10 mouse cellular contexts compared by ENCODE assay signal in the genomic region with DNA sequence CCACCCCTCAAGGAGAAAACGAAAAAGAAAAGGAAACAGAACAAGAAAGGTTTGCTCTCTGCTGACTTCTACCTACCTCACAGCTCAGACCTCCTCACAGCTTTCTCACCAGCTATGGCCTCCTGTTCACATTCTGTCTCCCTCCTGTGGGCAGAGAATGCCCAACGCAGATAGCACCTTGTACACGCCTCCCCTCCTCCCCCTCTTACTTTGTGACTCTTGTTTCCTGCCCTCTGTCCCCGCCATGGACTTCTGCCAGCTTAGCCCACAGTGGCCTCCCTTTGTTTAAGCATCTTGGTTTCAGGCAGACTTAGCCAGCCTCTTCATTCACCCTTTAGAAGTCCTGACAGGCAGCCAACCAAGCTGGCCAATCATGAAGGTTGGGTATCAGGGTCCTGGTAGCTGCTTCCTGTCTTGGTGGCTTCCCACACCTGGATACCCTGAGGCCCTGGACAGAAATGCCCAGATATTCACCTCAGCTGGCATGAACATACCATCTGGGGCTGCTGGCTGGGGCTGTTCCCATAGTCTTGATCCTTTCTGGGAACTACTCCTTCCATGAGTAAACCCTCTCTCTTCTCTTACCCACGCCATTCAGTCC.
DNase-seq lines count a peak whose midpoint lies in the region; ATAC-seq and TF ChIP-seq lines count a peak whose summit lies in the region.
"Had no signal": no experiment of that assay in that cellular context is flagged by ENCODE, and none has a peak within 500 bp of the region (broad histone marks: within the 10 kb centered on the region; RNA-seq: fewer than 3 reads in every experiment).

No protein-coding gene starts in this region.

- no peak overlapping the region for H3K4me3 ChIP-seq in kidney, adult 2 months (ENCODE audit: insufficient read depth, low read depth, low read length)
- H3K4me3 ChIP-seq in CH12.LX (replicated peaks in 1 of 3; ENCODE audit: low read depth in 2 of 3, low read length in 2 of 3, poor library complexity in 1 of 3) = no peak overlapping the region
- H3K4me3 ChIP-seq in liver, embryonic 13.5 days (replicated peaks) = no peak overlapping the region
- H3K4me3 ChIP-seq: embryonic facial prominence, embryonic 15.5 days had no signal

- no peak overlapping the region for H3K4me2 ChIP-seq in CH12.LX (ENCODE audit: insufficient read depth, low read depth, poor library complexity, severe bottlenecking)
- H3K4me2 ChIP-seq in liver, embryonic 13.5 days = no peak overlapping the region
- H3K4me2 ChIP-seq: embryonic facial prominence, embryonic 15.5 days had no signal

- no peak for DNase-seq in kidney, adult 2 months
- no peak for DNase-seq in kidney, adult 9 months
- peak; percentile 6 for DNase-seq in 3T3-L1 (ENCODE audit: low read depth, low spot score)
- DNase-seq in CH12.LX (ENCODE audit: extremely low read depth) = no peak
- no peak for DNase-seq in liver, embryonic 13.5 days
- DNase-seq in layer of hippocampus, postnatal 25 days (ENCODE audit: extremely low spot score in 1 of 2, low spot score in 1 of 2) = no peak
- no peak for DNase-seq in cerebellum, adult 9-11 months
- DNase-seq in frontal cortex, postnatal 14 days (ENCODE audit: low spot score in 2 of 2) = no peak
- DNase-seq: gastrocnemius, postnatal 14 days had no signal

- ATAC-seq in liver, embryonic 13.5 days (ENCODE audit: low read depth) = peak; percentile 52; the same call in 1 of the 2 replicates

- no peak for TF ChIP-seq POLR2A in kidney, adult 2 months (IDR thresholded peaks at IDR 0.05; ENCODE audit: low read depth, low read length)
- no peak for TF ChIP-seq POLR2A in CH12.LX (IDR thresholded peaks at IDR 0.05; ENCODE audit: low read depth, low read length)

- no peak for TF ChIP-seq EP300 in CH12.LX (IDR thresholded peaks at IDR 0.05; ENCODE audit: low read length)

- in situ Hi-C loops in CH12.LX (cut with MboI; ENCODE audit: low pct_ligation_motif_present, low pct_unique_long_range_greater_than_20kb, low sequenced_read_pairs) = no loop called here

- TF ChIP-seq CTCF in kidney, adult 2 months (conservative IDR thresholded peaks at IDR 0.05; ENCODE audit: insufficient read depth, insufficient read length, low read depth, low read length) = 0 out of 2 replicates have a peak, but pooled peaks have one; percentile 15
- peak in 1 of 2 experiments; percentile 18; a peak in 1 of 4 replicates for TF ChIP-seq CTCF in CH12.LX (conservative IDR thresholded peaks at IDR 0.05 in 1 of 2, IDR thresholded peaks at IDR 0.05 in 1 of 2; ENCODE audit: low read depth in 2 of 2, low read length in 2 of 2)

- H3K36me3 ChIP-seq in kidney, adult 2 months (ENCODE audit: control insufficient read depth, insufficient read depth, low read length) = no peaks in the 10 kb centered on the region
- peaks cover 79 to 99% of the 10 kb centered on the region in 2 experiments for H3K36me3 ChIP-seq in CH12.LX (replicated peaks in 1 of 2; ENCODE audit: control insufficient read depth in 1 of 2, insufficient read depth in 1 of 2, low read length in 1 of 2)
- 0 out of 2 replicates have a peak, but pooled peaks cover 5% of the 10 kb centered on the region for H3K36me3 ChIP-seq in liver, embryonic 13.5 days
- H3K36me3 ChIP-seq: embryonic facial prominence, embryonic 15.5 days had no signal

- TF ChIP-seq RAD21 in CH12.LX (IDR thresholded peaks at IDR 0.05; ENCODE audit: low read depth, low read length) = peak; percentile 7

- no peak overlapping the region for H3K27ac ChIP-seq in kidney, adult 2 months (ENCODE audit: insufficient read depth, low read depth, low read length)
- no peak overlapping the region for H3K27ac ChIP-seq in CH12.LX (ENCODE audit: insufficient read depth, low read depth)
- peak overlapping the region; percentile 35; the same call in 1 of the 2 replicates for H3K27ac ChIP-seq in liver, embryonic 13.5 days
- H3K27ac ChIP-seq: embryonic facial prominence, embryonic 15.5 days had no signal

- no peaks in the 10 kb centered on the region for H3K27me3 ChIP-seq in kidney, adult 2 months (replicated peaks; ENCODE audit: control insufficient read depth, insufficient read depth, low read length)
- H3K27me3 ChIP-seq in CH12.LX (replicated peaks) = no peaks in the 10 kb centered on the region
- H3K27me3 ChIP-seq in liver, embryonic 13.5 days = no peaks in the 10 kb centered on the region
- H3K27me3 ChIP-seq: embryonic facial prominence, embryonic 15.5 days had no signal

- WGBS in kidney, adult 2 months = 63% methylated on average over 5 of the region's 5 CpGs
- 41% methylated on average over 5 of the region's 5 CpGs for WGBS in liver, embryonic 13.5 days (ENCODE audit: insufficient replicate concordance)

- H3K9ac ChIP-seq in CH12.LX (ENCODE audit: insufficient read depth, low read depth) = no peak overlapping the region
- H3K9ac ChIP-seq in liver, embryonic 13.5 days = 0 out of 2 replicates have a peak overlapping the region, but pooled peaks have one; percentile 15
- H3K9ac ChIP-seq: embryonic facial prominence, embryonic 15.5 days had no signal

- H3K79me2 ChIP-seq in CH12.LX (replicated peaks; ENCODE audit: control insufficient read depth, extremely low read depth, insufficient read depth, poor library complexity, severe bottlenecking) = peaks cover 38% of the 10 kb centered on the region

- H3K9me3 ChIP-seq in CH12.LX (replicated peaks; ENCODE audit: low read length) = peaks cover 27% of the 10 kb centered on the region
- no peaks in the 10 kb centered on the region for H3K9me3 ChIP-seq in liver, embryonic 13.5 days (replicated peaks)
- H3K9me3 ChIP-seq: embryonic facial prominence, embryonic 15.5 days had no signal

- 0 out of 2 replicates have a peak, but pooled peaks cover 4% of the 10 kb centered on the region for H3K4me1 ChIP-seq in kidney, adult 2 months (ENCODE audit: control insufficient read depth, insufficient read depth, low read length)
- peaks cover 27 to 87% of the 10 kb centered on the region in 2 experiments for H3K4me1 ChIP-seq in CH12.LX (ENCODE audit: control insufficient read depth in 1 of 2, insufficient read depth in 2 of 2)
- H3K4me1 ChIP-seq in liver, embryonic 13.5 days (replicated peaks) = peaks cover 62% of the 10 kb centered on the region
- H3K4me1 ChIP-seq: embryonic facial prominence, embryonic 15.5 days had no signal

- dilution Hi-C loops in CH12.LX (cut with MboI; ENCODE audit: extremely low pct_ligation_motif_present, extremely low pct_unique_long_range_greater_than_20kb, low sequenced_read_pairs) = no loop called here

TF ChIP-seq in CH12.LX, 34 proteins besides CTCF, POLR2A, EP300 and RAD21:
- TF ChIP-seq SMC3 (IDR thresholded peaks at IDR 0.05; ENCODE audit: low read depth, low read length) (peak; percentile 40), NRF1 (IDR thresholded peaks at IDR 0.05; ENCODE audit: low read depth, low read length) (no peak)
